9 mouse cellular contexts compared by ENCODE assay signal in genomic region chr9:40964418-40964714, GRCm38 (mm10). TPM values are rescaled to one million over a fixed set of nuclear protein-coding genes. Genes with fewer than 3 reads are reported as not detected.
A peak's percentile ranks its signal among the peaks of the same experiment; 100 is the strongest.
DNase-seq lines count a peak whose midpoint lies in the region; ATAC-seq and TF ChIP-seq lines count a peak whose summit lies in the region.
"Had no signal": no experiment of that assay in that cellular context is flagged by ENCODE, and none has a peak within 500 bp of the region (broad histone marks: within the 10 kb centered on the region; RNA-seq: fewer than 3 reads in every experiment).

No protein-coding gene starts in this region.

- no peak for DNase-seq in kidney, postnatal 0 days (ENCODE audit: low spot score)
- no peak for DNase-seq in kidney, adult 11 months
- no peak for DNase-seq in forebrain, embryonic 10.5 days (ENCODE audit: extremely low spot score, low spot score)
- DNase-seq in limb, embryonic 10.5 days (ENCODE audit: low spot score), result no peak
- no peak for DNase-seq in gastrocnemius, adult 18-20 months (ENCODE audit: low spot score)
- DNase-seq in gastrocnemius, postnatal 10 days, result no peak
- no peak for DNase-seq in frontal cortex, postnatal 25 days (ENCODE audit: low spot score in 2 of 2)

- no peak for ATAC-seq in kidney, postnatal 0 days (replicated peaks; ENCODE audit: low FRiP score, low read depth)
- no peak for ATAC-seq in neural tube, embryonic 15.5 days (ENCODE audit: low FRiP score)

- WGBS in kidney, postnatal 0 days, result 32% methylated on average over 7 of the region's 7 CpGs
- 12% methylated on average over 7 of the region's 7 CpGs for WGBS in forebrain, embryonic 10.5 days
- 17% methylated on average over 7 of the region's 7 CpGs for WGBS in limb, embryonic 10.5 days
- 17% methylated on average over 7 of the region's 7 CpGs for WGBS in neural tube, embryonic 15.5 days

- no peaks in the 10 kb centered on the region for H3K36me3 ChIP-seq in kidney, postnatal 0 days (ENCODE audit: insufficient read depth, low read length)
- H3K36me3 ChIP-seq in forebrain, embryonic 10.5 days (replicated peaks), result no peaks in the 10 kb centered on the region
- H3K36me3 ChIP-seq in limb, embryonic 10.5 days, result no peaks in the 10 kb centered on the region
- H3K36me3 ChIP-seq in neural tube, embryonic 15.5 days, result no peaks in the 10 kb centered on the region

- H3K9ac ChIP-seq in kidney, postnatal 0 days (ENCODE audit: low read depth, low read length), result no peak overlapping the region
- peak overlapping the region; percentile 61 for H3K9ac ChIP-seq in neural tube, embryonic 15.5 days (replicated peaks)

- H3K4me3 ChIP-seq in kidney, postnatal 0 days (replicated peaks; ENCODE audit: low read depth, low read length), result peak overlapping the region; percentile 40; the same call in 1 of the 2 replicates
- peak overlapping the region; percentile 68 for H3K4me3 ChIP-seq in forebrain, embryonic 10.5 days
- H3K4me3 ChIP-seq in limb, embryonic 10.5 days, result peak overlapping the region; percentile 70
- H3K4me3 ChIP-seq in neural tube, embryonic 15.5 days (replicated peaks), result peak overlapping the region; percentile 55

- H3K9me3 ChIP-seq in kidney, postnatal 0 days (replicated peaks; ENCODE audit: low read length), result no peaks in the 10 kb centered on the region
- H3K9me3 ChIP-seq in forebrain, embryonic 10.5 days, result no peaks in the 10 kb centered on the region; the same call in 1 of the 2 replicates
- H3K9me3 ChIP-seq in limb, embryonic 10.5 days (replicated peaks), result no peaks in the 10 kb centered on the region
- H3K9me3 ChIP-seq in neural tube, embryonic 15.5 days (replicated peaks), result no peaks in the 10 kb centered on the region

- TF ChIP-seq CTCF in kidney, postnatal 0 days (IDR thresholded peaks at IDR 0.05; ENCODE audit: low read depth), result no peak

- no peaks in the 10 kb centered on the region; the same call in 1 of the 2 replicates for H3K4me1 ChIP-seq in kidney, postnatal 0 days (replicated peaks; ENCODE audit: insufficient read depth, low read length)
- H3K4me1 ChIP-seq in forebrain, embryonic 10.5 days, result peaks cover 16% of the 10 kb centered on the region
- peaks cover 21% of the 10 kb centered on the region for H3K4me1 ChIP-seq in limb, embryonic 10.5 days
- H3K4me1 ChIP-seq in neural tube, embryonic 15.5 days, result peaks cover 26% of the 10 kb centered on the region

- peaks cover 17% of the 10 kb centered on the region for H3K27me3 ChIP-seq in kidney, postnatal 0 days (ENCODE audit: insufficient read depth, low read length)
- peaks cover 71% of the 10 kb centered on the region for H3K27me3 ChIP-seq in forebrain, embryonic 10.5 days (ENCODE audit: poor library complexity, severe bottlenecking)
- peaks cover 63% of the 10 kb centered on the region for H3K27me3 ChIP-seq in limb, embryonic 10.5 days (ENCODE audit: low read depth, poor library complexity, severe bottlenecking)
- H3K27me3 ChIP-seq in neural tube, embryonic 15.5 days (replicated peaks), result peaks cover 18% of the 10 kb centered on the region

- peak overlapping the region; percentile 73 for H3K4me2 ChIP-seq in kidney, postnatal 0 days (ENCODE audit: low read length)
- peak overlapping the region; percentile 97 for H3K4me2 ChIP-seq in neural tube, embryonic 15.5 days

- H3K27ac ChIP-seq in kidney, postnatal 0 days, result no peak overlapping the region
- H3K27ac ChIP-seq in forebrain, embryonic 10.5 days, result no peak overlapping the region
- H3K27ac ChIP-seq in limb, embryonic 10.5 days, result no peak overlapping the region
- no peak overlapping the region for H3K27ac ChIP-seq in neural tube, embryonic 15.5 days (replicated peaks)

RNA-seq across cellular contexts. Expression of gene Jhy, which starts 0.4 kb away (rescaled TPM):
- polyA plus RNA-seq in kidney, postnatal 0 days (2015; fragmentation: Nextera tagmentation; extraction: Ambion mirVana), result 0.14 and 0.17 TPM in 2 replicates
- 0.12 and 0.26 TPM in 2 replicates for polyA plus RNA-seq in forebrain, embryonic 10.5 days (2016; fragmentation: Nextera tagmentation; extraction: Ambion mirVana)
- polyA plus RNA-seq in limb, embryonic 10.5 days (2016; fragmentation: Nextera tagmentation; extraction: Ambion mirVana), result 0.10 and 0.15 TPM in 2 replicates
- polyA plus RNA-seq in neural tube, embryonic 15.5 days (2015; fragmentation: Nextera tagmentation; extraction: Ambion mirVana), result 1.3 TPM in 2 replicates
- not detected for total RNA-seq in gastrocnemius, adult 18-20 months (2021)
- not detected for total RNA-seq in gastrocnemius, postnatal 10 days (2021)
- total RNA-seq: gastrocnemius, postnatal 4 days had no signal

RNA-seq across cellular contexts. Expression of gene Crtam, which starts 40.1 kb away (rescaled TPM):
- polyA plus RNA-seq in kidney, postnatal 0 days (2015; fragmentation: Nextera tagmentation; extraction: Ambion mirVana), result 0.41 and 0.46 TPM in 2 replicates
- 0.10 TPM in 1 of 2 replicates, not detected in the other for polyA plus RNA-seq in forebrain, embryonic 10.5 days (2016; fragmentation: Nextera tagmentation; extraction: Ambion mirVana)
- polyA plus RNA-seq in limb, embryonic 10.5 days (2016; fragmentation: Nextera tagmentation; extraction: Ambion mirVana), result 0.08 and 0.16 TPM in 2 replicates
- 0.08 and 0.15 TPM in 2 replicates for polyA plus RNA-seq in neural tube, embryonic 15.5 days (2015; fragmentation: Nextera tagmentation; extraction: Ambion mirVana)
- total RNA-seq in gastrocnemius, adult 18-20 months (2021), result not detected
- under 1 TPM in 1 of 2 experiments, not detected in 1; 0.14 TPM for total RNA-seq in gastrocnemius, postnatal 10 days (2021)
